Mouse (Mus musculus): ENCODE results near the gene C1s1. TPM values are rescaled to one million over a fixed set of nuclear protein-coding genes. Genes with fewer than 3 reads are reported as not detected.
"Not testable (repeated sequence)": the region's sequence is repeated elsewhere in the genome, so short reads cannot be mapped to it uniquely, and the experiment has no call there.

Gene C1s1
- polyA plus RNA-seq (2011; ENCODE audit: insufficient read depth, insufficient read length, low read depth, missing spikeins), result 3.4 and 3.9 TPM in 2 replicates

DNA sequence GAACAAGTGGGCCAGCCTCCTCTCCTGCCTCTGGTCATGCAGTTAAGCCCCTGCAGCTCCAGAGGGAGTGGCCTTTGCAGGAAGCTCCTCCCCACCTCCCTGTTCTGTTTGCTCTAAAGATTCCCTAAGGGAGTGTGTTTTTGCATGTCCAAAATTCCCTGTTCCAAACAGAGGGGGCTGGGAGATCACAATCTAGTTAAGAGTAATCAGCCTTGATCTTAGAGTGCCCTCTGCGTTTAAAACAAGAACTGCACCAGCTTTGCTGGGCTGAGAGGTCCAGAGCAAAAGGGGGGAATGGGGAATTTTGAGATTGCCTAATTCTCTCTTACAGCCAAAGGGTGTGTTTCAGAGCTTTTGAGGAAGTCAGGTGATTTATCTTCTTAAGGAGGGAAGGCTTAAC is at the start of gene C1s1:
Gene C1s1 (minus strand): TSS at position 76 of the 400 bp plus-strand sequence.
- H3K27me3 ChIP-seq (ENCODE audit: control insufficient read depth, insufficient read depth, low read length, poor library complexity, severe bottlenecking); H3K9me3 ChIP-seq (replicated peaks; ENCODE audit: control insufficient read depth, insufficient read depth, low read length, poor library complexity, severe bottlenecking); H3K9ac ChIP-seq (ENCODE audit: low read depth, poor library complexity, severe bottlenecking); H3K27ac ChIP-seq (ENCODE audit: insufficient read depth, low read length); H3K4me1 ChIP-seq (ENCODE audit: control insufficient read depth, insufficient read depth, low read length); H3K4me3 ChIP-seq (ENCODE audit: low read depth, low read length); H3K36me3 ChIP-seq (ENCODE audit: control insufficient read depth, insufficient read depth, low read length, poor library complexity, severe bottlenecking): not testable (repeated sequence)

DNA sequence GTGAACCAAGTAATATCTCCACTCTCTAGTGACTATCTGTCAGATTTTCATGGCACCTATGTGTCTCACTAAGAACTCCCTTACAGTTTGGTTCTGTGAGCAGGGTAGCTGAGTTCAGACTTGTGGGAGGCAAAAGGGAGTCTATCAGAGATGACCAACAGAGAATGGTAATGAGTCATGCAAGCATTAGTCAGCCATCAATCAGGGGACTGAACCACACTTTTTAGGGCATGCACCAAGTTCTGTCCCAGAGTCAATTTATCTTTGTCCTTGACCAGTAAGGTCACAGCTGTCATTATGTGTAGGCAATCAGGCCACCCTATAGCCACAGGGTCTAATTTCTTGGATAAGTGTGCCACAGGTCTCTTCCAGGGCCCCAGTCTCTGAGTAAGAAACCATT is 46.6 kb upstream of the C1s1 start:
- Histone ChIP-seq H3K36me3 (ENCODE audit: control insufficient read depth, insufficient read depth, low read length, poor library complexity, severe bottlenecking) (no peaks in the 10 kb centered on the region), H3K4me3 (ENCODE audit: low read depth, low read length) (no peak overlapping the region), H3K27me3 (ENCODE audit: control insufficient read depth, insufficient read depth, low read length, poor library complexity, severe bottlenecking) (no peaks in the 10 kb centered on the region), H3K4me1 (ENCODE audit: control insufficient read depth, insufficient read depth, low read length) (no peaks in the 10 kb centered on the region), H3K9ac (ENCODE audit: low read depth, poor library complexity, severe bottlenecking) (no peak overlapping the region), H3K27ac (ENCODE audit: insufficient read depth, low read length) (no peak overlapping the region), H3K9me3 (replicated peaks; ENCODE audit: control insufficient read depth, insufficient read depth, low read length, poor library complexity, severe bottlenecking) (peaks cover 6% of the 10 kb centered on the region; the same call in 1 of the 2 replicates)
- TF ChIP-seq EP300 (IDR thresholded peaks at IDR 0.05; ENCODE audit: insufficient read depth, low read depth, low read length) (no peak), POLR2A (IDR thresholded peaks at IDR 0.05; ENCODE audit: insufficient read depth, low read length) (no peak)

DNA sequence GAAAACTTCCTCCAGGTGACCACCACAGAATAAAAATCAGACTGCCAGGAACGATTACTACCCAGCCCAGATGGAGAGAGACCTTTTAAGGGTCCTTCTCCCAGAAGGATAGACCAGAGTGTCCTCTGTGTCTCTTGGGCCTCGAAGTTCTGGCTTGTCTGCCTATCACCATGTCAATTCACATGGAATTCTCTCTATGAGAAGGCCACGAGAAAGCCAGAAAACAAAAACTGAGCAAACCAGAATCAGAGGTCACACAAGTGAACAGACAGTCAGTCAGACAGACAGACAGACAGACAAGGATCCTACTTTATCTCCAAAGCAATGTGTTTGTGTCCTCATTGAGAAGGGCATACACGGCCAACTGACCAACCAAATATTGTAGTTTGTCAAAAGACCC is 44.1 kb upstream of the C1s1 start:
- no peaks in the 10 kb centered on the region for H3K36me3 ChIP-seq (ENCODE audit: control insufficient read depth, insufficient read depth, low read length, poor library complexity, severe bottlenecking)
- TF ChIP-seq CTCF (IDR thresholded peaks at IDR 0.05; ENCODE audit: low read depth, low read length) (no peak), EP300 (IDR thresholded peaks at IDR 0.05; ENCODE audit: insufficient read depth, low read depth, low read length) (no peak), POLR2A (IDR thresholded peaks at IDR 0.05; ENCODE audit: insufficient read depth, low read length) (no peak)

DNA sequence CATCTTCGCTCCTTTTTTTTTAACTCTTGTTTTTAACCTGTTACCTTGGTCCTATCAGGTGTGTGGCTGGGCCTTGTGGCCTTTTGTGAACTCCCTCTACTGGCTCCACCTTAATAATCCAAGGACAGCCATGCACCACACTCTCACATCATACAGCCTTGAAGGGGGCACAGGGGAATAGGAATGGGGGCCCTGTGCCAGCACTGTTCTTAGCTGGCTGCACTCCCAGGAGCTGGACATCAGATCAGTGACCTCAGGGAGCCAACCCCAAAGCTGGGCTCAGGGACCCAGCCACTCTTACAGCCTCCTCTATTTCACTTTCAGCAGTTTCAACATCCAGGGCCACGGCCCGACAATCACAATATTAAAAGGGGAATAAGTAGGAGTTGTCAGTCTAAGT is 43.6 kb upstream of the C1s1 start:
- no peak overlapping the region for H3K27ac ChIP-seq (ENCODE audit: insufficient read depth, low read length)
- H3K4me3 ChIP-seq (ENCODE audit: low read depth, low read length), result no peak overlapping the region
- no peaks in the 10 kb centered on the region for H3K4me1 ChIP-seq (ENCODE audit: control insufficient read depth, insufficient read depth, low read length)
- no peak overlapping the region for H3K9ac ChIP-seq (ENCODE audit: low read depth, poor library complexity, severe bottlenecking)
- H3K36me3 ChIP-seq (ENCODE audit: control insufficient read depth, insufficient read depth, low read length, poor library complexity, severe bottlenecking), result no peaks in the 10 kb centered on the region
- TF ChIP-seq EP300 (IDR thresholded peaks at IDR 0.05; ENCODE audit: insufficient read depth, low read depth, low read length) (no peak), POLR2A (IDR thresholded peaks at IDR 0.05; ENCODE audit: insufficient read depth, low read length) (no peak), CTCF (IDR thresholded peaks at IDR 0.05; ENCODE audit: low read depth, low read length) (no peak)
- no peaks in the 10 kb centered on the region for H3K9me3 ChIP-seq (replicated peaks; ENCODE audit: control insufficient read depth, insufficient read depth, low read length, poor library complexity, severe bottlenecking)
- H3K27me3 ChIP-seq (ENCODE audit: control insufficient read depth, insufficient read depth, low read length, poor library complexity, severe bottlenecking), result no peaks in the 10 kb centered on the region

More for the DNA sequence above, 44.1 kb upstream of the C1s1 start:
- Histone ChIP-seq H3K4me1 (ENCODE audit: control insufficient read depth, insufficient read depth, low read length) (no peaks in the 10 kb centered on the region), H3K9me3 (replicated peaks; ENCODE audit: control insufficient read depth, insufficient read depth, low read length, poor library complexity, severe bottlenecking) (no peaks in the 10 kb centered on the region), H3K9ac (ENCODE audit: low read depth, poor library complexity, severe bottlenecking) (no peak overlapping the region), H3K4me3 (ENCODE audit: low read depth, low read length) (no peak overlapping the region), H3K27me3 (ENCODE audit: control insufficient read depth, insufficient read depth, low read length, poor library complexity, severe bottlenecking) (no peaks in the 10 kb centered on the region), H3K27ac (ENCODE audit: insufficient read depth, low read length) (no peak overlapping the region)

DNA sequence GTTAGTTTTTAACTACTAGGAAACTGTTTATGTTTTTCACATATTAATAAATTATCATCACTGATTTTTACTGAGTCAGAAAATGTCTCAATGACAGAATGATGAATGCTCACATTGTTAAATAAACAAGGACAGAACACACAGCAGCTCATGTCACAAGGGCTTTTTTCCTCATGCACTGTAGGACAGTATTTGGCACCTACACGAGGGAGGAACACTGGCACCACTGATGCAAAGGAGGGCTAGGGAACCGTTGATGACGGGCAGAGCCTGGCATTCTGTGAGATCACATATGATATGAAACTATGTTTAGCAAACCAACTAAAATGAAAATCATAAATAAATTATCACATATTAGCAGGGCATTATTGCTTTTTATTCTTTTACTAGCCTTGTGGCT is 42.8 kb upstream of the C1s1 start:
- Histone ChIP-seq H3K4me3 (ENCODE audit: low read depth, low read length) (no peak overlapping the region), H3K27ac (ENCODE audit: insufficient read depth, low read length) (no peak overlapping the region), H3K36me3 (ENCODE audit: control insufficient read depth, insufficient read depth, low read length, poor library complexity, severe bottlenecking) (no peaks in the 10 kb centered on the region), H3K4me1 (ENCODE audit: control insufficient read depth, insufficient read depth, low read length) (no peaks in the 10 kb centered on the region), H3K9me3 (replicated peaks; ENCODE audit: control insufficient read depth, insufficient read depth, low read length, poor library complexity, severe bottlenecking) (no peaks in the 10 kb centered on the region), H3K27me3 (ENCODE audit: control insufficient read depth, insufficient read depth, low read length, poor library complexity, severe bottlenecking) (no peaks in the 10 kb centered on the region), H3K9ac (ENCODE audit: low read depth, poor library complexity, severe bottlenecking) (no peak overlapping the region)
- TF ChIP-seq POLR2A (IDR thresholded peaks at IDR 0.05; ENCODE audit: insufficient read depth, low read length), result no peak
- no peak for TF ChIP-seq CTCF (IDR thresholded peaks at IDR 0.05; ENCODE audit: low read depth, low read length)
- no peak for TF ChIP-seq EP300 (IDR thresholded peaks at IDR 0.05; ENCODE audit: insufficient read depth, low read depth, low read length)

DNA sequence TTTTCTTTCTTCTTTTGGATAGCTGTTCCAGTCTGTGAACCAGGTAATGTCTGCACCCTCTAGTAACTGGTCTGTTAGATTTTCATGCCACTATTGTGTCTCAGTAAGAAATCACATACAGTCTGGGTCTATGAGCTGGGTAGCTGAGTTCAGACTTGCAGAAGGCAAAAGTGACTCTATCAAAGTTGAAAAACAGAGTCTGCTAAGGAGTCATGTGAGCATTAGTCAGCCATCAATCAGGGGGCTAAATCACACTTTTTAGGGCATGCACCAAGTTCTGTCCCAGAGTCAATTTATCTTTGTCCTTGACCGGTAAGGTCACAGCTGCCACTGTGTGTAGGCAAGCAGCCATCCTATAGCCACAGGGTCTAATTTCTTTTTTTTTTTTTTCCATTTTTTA is 40.1 kb upstream of the C1s1 start:
- no peaks in the 10 kb centered on the region for H3K9me3 ChIP-seq (replicated peaks; ENCODE audit: control insufficient read depth, insufficient read depth, low read length, poor library complexity, severe bottlenecking)
- no peaks in the 10 kb centered on the region for H3K36me3 ChIP-seq (ENCODE audit: control insufficient read depth, insufficient read depth, low read length, poor library complexity, severe bottlenecking)
- H3K27me3 ChIP-seq (ENCODE audit: control insufficient read depth, insufficient read depth, low read length, poor library complexity, severe bottlenecking), result no peaks in the 10 kb centered on the region
- TF ChIP-seq POLR2A (IDR thresholded peaks at IDR 0.05; ENCODE audit: insufficient read depth, low read length) (no peak), EP300 (IDR thresholded peaks at IDR 0.05; ENCODE audit: insufficient read depth, low read depth, low read length) (no peak), CTCF (IDR thresholded peaks at IDR 0.05; ENCODE audit: low read depth, low read length) (no peak)
- no peaks in the 10 kb centered on the region for H3K4me1 ChIP-seq (ENCODE audit: control insufficient read depth, insufficient read depth, low read length)
- no peak overlapping the region for H3K9ac ChIP-seq (ENCODE audit: low read depth, poor library complexity, severe bottlenecking)
- H3K27ac ChIP-seq (ENCODE audit: insufficient read depth, low read length), result no peak overlapping the region
- H3K4me3 ChIP-seq (ENCODE audit: low read depth, low read length), result no peak overlapping the region

DNA sequence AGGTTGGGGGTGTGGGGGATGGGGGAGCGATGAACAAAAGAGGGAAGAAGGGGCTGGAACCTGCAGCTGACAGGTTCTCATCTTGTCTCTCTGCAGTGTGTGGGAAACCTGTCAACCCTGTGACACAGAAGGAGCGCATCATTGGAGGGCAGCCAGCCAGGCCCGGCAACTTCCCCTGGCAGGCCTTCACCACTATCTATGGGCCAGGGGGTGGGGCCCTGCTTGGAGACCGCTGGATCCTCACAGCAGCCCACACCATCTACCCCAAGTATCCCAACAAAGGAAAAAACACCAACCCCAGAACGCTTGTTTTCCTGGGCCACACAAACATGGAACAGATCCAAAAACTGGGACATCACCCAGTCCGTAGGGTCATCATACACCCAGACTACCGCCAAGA is 38.0 kb upstream of the C1s1 start:
- not testable (repeated sequence) for H3K4me1 ChIP-seq (ENCODE audit: control insufficient read depth, insufficient read depth, low read length); H3K27me3 ChIP-seq (ENCODE audit: control insufficient read depth, insufficient read depth, low read length, poor library complexity, severe bottlenecking); H3K4me3 ChIP-seq (ENCODE audit: low read depth, low read length); H3K9ac ChIP-seq (ENCODE audit: low read depth, poor library complexity, severe bottlenecking); H3K27ac ChIP-seq (ENCODE audit: insufficient read depth, low read length); H3K9me3 ChIP-seq (replicated peaks; ENCODE audit: control insufficient read depth, insufficient read depth, low read length, poor library complexity, severe bottlenecking); H3K36me3 ChIP-seq (ENCODE audit: control insufficient read depth, insufficient read depth, low read length, poor library complexity, severe bottlenecking)

DNA sequence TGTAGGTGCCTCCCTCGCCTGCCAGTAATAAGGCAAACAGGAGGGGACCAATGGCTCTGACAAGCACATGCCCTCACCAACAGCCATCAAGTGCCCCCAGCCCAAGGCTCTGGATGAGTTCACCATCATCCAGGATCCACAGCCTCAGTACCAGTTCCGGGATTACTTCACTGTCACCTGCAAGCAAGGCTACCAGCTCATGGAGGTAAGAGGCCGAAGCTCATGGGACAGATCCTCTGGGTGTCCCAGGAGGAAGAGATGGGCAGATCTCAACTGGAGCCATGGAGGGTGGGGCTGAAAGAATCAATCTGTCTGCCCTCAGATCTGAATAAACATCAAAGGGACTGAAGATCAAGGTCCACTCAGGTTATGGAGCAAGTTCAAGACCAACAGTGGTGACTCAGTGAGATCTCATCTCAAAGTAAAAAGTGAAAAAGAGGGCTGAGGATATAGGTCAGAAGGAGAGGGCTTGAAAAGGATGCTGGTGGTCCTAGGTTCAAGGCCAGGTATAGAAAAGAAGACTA is 33.1 kb upstream of the C1s1 start:
- H3K4me1 ChIP-seq (ENCODE audit: control insufficient read depth, insufficient read depth, low read length); H3K9ac ChIP-seq (ENCODE audit: low read depth, poor library complexity, severe bottlenecking); H3K27ac ChIP-seq (ENCODE audit: insufficient read depth, low read length); H3K27me3 ChIP-seq (ENCODE audit: control insufficient read depth, insufficient read depth, low read length, poor library complexity, severe bottlenecking); H3K9me3 ChIP-seq (replicated peaks; ENCODE audit: control insufficient read depth, insufficient read depth, low read length, poor library complexity, severe bottlenecking); H3K36me3 ChIP-seq (ENCODE audit: control insufficient read depth, insufficient read depth, low read length, poor library complexity, severe bottlenecking); H3K4me3 ChIP-seq (ENCODE audit: low read depth, low read length): not testable (repeated sequence)
